Mouse (Mus musculus) cerebellum, adult 9-10 months (tissue): ENCODE data around the gene Gabbr2.

Source experiments
- DNase-seq: peaks from one replicate; pipeline ENCODE4 v3.0.0; 2022

The Gabbr2 gene

DNA sequence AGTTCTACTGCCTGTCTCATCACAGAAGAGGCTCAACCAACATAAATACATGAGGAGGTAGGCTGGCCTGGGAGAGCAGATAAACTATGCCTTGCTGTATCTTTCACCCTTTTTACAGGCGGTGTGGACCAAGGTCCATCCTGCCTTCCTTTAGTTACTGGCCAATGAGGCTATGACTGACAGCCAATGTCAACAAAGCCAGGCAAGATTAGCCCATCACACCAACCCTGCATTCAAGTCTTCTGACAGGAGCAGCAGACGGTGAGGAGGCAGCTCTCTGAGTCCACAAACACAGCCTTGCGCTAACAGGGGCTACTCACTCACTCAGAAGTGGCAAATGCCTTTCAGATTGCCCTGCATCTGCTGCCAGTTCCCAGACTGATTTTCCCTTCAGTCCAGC, 3.4 kb downstream of the Gabbr2 start:
- peak; percentile 43 for DNase-seq

DNA sequence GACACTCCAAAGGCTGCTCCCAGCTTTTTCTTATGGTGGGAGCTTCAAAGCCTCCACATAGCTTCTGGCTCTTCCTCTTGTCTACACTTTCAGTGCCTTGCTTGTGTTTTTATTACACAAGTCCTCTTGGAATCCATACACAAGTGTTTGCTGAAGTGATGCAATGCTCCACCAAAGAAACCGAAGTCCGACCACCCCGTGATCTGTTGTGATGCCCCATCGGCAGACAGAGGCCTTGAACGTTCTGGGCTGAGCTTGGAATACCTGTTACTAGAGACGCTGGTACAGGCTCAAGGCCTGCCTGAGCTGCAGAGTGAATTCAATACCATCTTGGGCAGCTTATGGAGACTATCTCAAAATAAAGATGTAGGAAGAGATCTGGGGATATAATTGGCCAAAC, 3.9 kb downstream of the Gabbr2 start:
- DNase-seq: no peak

DNA sequence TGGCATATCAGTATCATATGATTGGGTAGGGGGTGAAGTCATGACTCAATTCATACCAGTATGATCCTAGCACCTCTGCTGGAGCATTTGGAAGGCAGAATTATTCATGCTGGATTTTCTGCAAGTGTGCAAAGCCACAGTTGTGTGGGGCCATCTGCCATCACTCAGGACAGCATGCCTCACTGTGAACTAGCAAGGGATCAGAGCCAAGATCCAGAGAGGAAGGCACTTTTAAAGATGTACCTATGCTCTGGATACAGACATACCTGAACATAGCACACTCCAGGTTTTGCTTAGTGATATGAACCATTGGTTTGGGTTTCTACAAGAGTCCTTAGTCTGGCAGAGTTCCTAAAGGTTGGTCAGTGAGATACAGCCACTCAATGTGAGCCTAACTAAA, 5.6 kb downstream of the Gabbr2 start:
- peak; percentile 84 for DNase-seq

DNA sequence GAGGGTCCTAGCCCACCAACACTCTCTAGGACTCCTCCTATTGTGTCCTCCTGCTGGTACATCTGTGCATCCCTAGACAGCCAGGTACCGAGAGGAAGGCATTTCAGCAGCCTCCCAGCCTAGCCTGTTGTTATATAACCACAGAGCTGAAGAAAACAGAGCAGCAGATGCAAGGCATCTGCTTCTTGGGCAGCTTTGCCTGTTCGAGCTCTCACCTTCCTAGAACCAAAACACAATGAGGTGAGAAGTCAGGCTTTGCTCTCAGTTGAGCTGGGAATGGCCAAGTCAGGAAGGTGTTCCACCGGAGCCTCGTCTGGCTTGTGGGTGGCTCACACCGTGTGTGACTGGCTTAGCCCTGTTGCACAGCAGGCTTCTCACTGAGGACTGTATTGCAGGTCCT, 8.8 kb downstream of the Gabbr2 start:
- peak; percentile 59 for DNase-seq

DNA sequence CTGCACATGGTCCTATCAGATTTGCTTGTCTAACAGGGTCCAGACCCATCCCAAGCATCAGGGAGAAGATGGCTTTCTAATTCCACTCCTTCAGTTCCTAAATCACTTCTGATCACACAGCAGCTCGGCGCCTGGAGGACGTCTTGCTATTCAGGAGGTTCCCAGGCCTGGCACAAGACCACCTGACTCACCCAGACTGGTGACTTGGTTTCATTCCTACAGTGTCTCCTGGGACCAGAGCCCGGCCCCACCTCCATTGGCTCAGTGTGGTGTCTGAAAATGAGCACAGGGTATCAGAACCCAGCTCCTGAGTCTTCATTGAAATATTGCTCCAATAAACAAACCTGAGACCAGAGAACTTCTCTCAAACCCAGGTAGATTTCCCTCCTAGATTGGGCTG, 9.6 kb downstream of the Gabbr2 start:
- peak; percentile 59 for DNase-seq

DNA sequence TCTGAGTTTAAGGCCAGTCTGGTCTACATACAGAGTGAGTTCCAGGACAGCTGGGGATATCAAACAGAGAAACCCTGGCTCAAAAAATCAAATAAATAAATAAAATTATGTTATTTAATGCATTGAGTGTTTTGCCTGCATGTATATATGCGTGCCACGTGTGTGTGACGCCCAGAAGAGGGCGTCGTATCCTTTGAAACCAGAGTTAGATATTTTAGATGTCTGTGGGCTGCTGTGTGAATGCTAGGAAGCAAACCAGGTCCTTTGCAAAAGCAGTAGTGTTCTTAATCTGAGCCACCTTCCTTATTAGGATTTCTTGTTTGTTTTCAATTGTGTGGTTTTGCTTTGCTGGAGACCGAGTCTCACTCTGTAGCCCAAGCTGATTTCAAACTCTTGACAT, 13.3 kb downstream of the Gabbr2 start:
- DNase-seq: no peak

DNA sequence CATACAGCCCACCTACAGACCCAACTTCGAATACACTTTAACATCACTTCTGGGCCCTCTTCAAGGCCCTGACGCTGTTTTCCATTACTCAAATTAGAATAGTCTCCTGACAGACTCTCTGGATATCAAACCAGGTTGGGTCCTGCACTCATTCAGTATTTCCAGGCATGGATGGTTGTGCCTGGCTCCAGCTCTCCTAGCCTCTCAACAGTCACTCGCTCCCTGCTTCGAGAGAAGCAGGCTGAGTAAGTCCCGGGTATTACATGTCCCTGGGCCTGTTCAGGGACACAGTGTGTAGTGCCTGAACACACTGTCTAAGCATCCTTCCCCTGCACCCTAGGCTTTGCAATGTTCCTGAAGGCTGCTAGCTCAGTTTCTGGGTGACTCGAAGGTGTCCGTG, 14.5 kb downstream of the Gabbr2 start:
- DNase-seq: no peak

DNA sequence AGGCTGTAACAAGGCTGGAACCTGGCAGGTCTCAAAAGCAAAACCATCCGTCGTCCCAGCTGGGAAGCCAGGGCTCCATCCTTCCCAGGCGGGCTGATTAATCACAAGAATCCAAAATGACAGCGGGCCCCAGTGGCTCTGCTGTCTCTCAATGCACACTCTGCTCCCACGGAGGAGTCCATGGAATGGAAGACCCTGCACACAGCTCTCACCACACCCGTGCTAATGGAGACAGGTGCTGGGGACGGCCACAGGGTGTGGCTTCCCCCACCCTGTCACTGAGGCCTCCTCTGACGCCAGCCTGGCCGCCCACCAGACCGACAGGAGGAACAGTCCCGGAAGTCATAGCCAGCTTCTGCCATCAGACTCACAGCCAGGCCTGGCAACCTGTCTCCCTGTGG, 15.0 kb downstream of the Gabbr2 start:
- peak; percentile 87 for DNase-seq

DNA sequence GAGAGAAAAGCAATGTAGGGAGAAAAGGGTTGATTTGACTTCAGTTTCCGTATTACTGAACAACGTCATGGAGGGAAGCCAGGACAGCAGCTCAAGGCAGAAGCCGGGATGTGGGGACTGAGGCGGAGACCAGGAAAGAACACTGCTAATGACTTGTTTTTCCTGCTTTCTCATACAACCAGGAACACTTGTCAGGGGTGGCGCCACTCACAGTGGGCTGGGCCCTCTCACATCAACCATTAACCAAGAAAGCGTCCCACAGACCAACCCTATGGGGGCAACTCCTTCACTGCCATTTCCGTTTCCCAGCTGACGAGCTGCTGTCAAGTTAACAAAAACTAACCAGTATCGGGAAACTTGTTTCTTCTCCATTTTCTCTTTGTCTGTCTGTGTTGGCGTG, 18.4 kb downstream of the Gabbr2 start:
- DNase-seq: no peak

DNA sequence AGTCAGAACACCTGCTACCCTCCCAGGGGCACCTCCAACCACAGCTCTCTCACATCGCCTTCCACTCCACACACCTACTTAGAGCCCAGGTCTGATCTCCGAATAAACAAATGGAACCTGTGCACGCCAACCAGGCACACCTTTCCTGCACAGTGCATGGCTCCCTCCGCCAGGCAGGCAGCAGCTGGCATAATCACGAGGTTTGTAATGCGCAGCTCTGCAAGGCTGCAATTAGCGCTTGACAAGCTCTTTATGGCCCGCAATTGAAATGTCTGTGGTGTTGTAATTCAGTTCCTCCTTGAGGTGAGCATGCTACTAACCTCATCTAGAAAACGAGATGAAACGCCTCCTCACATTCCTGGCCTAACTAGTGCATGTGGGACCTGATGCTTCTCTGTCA, 23.7 kb downstream of the Gabbr2 start:
- no peak for DNase-seq

DNA sequence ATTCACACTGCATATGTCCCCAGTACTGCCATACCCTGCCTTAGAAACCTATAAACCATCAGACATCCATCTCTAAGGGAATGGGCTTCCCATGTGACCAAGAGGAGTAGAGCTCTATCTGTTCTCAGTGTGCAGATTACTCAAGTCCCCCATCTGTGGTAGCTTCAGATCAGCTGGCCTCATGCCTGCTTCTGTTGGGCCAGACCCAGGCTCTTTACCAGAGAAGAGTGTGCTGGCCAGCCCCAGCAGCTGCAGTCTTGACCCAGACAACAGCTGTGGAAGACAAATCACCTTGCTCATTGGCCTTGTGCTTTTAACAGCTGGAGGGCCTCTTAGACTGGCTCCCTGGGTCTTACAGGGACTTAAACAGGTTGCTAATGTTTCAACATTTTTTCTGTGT, 25.1 kb downstream of the Gabbr2 start:
- no peak for DNase-seq

DNA sequence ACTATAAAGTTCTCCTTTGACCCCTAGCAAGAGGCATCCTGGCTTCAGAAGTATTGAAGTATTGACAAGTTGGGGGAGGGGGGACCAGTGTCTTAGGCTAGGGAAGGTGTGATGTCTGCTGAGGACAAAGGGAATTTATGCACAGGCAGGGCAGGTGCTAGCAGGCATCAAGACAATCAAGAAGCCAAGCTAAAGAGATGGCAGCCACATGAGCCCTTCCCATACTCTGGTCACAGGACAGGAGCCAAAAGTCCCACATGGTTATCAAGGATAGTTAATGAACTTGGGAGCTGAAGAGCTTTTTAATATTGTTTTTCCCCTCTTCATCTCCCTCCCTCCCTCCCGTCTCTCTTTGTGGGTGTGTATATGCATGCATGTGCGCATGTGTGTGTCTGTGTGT, 30.3 kb downstream of the Gabbr2 start:
- no peak for DNase-seq

DNA sequence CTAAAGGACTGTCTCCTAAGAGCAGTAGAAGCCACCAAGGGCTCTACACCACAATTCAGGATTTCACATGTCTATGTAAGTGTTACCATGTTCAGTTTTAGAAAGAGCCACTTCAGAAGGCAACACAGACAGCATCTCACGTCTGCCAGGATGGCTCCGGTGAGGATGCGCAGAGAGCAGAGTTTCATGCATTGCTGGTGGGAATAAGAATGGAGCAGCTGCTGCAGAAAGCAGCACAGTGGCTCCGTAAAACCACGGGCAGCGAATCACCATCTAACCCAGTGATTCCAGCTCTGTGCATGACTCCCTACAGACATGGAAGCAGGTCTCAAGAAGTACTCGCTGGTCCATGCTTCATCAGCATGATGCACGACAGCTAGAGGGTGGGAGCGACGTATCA, 31.5 kb downstream of the Gabbr2 start:
- no peak for DNase-seq

DNA sequence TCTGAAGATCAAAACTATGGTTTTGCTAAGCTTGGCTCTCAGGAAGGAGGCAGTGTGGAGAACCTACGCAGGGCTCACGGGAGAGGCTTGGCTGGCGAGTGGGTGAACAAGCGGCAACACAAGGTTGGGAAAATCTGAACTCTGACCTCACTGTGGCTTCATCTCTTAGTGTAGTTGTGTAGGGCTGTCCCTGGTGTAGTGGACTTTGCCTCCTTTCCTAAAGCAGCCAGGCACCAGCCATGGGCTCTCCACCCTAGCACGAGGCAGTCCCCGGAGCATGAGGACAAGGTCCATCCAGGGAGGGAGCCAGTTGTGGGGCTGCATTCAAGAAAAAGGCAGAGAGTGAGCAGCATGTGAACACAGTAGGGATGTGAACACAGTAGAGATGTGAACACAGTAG, 31.9 kb downstream of the Gabbr2 start:
- no peak for DNase-seq

DNA sequence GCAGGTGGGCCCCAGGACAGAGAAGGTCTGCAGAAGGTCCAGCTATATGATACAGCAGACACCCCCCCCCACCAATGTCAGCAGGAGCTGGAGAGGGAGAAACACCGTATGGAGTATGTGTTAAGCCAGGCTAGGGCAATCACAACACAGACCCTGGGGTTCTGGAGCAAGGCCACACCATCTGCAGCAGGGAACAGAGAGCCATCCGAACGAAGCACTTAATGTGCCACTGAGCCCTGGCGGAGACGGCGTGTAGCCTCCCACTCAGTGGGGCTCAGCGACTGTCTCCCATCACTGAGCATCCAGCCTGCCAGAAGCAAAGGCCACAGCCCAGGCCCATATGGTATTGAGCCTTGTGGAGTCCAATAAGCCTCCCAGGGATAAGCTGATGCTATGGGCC, 33.7 kb downstream of the Gabbr2 start:
- peak; percentile 96 for DNase-seq

DNA sequence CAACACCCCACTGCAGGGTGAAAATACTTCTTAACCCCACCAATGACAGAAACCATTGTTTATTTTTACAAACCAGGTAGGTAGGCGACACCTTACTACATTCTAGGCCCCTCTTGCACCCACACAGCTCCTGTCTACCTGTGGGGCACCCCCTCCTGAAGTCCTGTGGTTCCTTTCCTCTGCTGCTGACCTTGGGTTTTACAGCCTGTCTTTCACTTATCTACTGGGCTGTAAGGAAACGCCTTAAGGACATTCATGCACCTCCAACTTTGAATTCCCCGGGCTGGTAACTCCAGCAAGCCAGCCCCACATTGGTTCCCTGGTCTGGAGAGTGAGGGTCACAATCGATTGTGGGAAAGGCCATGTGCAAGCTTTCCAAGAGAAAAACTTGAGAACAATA, 34.7 kb downstream of the Gabbr2 start:
- DNase-seq: no peak

DNA sequence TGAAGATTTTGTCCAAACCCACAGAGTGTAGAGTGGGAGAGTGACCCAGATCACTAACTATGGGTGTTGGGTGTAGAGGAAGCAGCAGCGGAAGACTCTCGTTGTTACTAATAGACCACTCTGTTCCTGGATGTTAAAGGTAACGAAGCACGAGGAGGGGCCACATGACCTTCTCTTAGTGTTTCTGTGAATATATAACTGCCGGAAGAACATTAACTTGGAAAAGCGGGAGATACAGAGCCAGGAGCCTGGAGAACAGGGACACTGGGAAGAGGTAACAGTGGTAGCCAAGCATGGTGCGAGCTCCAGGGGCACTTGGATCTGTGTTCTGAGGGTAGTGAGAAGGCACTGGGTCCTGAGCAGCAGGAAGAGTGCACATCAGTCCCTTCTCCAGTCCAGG, 38.7 kb downstream of the Gabbr2 start:
- DNase-seq: no peak

DNA sequence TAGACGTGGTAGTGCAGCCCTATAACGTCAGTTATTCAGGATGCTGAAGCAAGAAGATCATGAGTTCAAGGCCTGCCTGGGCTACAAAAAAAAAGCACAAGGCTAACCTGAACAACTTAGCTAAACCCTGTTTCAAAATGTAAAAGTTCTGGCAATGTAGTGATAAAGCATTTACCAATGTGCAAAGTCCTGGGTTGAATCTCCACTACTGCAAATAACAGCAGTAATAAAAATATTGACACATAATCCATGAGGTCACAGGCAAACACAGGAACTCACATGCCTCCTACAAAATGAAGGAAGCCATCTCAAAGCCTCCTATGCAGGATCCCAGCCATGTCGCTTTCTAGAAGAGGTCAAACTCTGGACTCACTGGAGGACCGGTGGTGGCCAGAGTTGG, 39.1 kb downstream of the Gabbr2 start:
- no peak for DNase-seq

DNA sequence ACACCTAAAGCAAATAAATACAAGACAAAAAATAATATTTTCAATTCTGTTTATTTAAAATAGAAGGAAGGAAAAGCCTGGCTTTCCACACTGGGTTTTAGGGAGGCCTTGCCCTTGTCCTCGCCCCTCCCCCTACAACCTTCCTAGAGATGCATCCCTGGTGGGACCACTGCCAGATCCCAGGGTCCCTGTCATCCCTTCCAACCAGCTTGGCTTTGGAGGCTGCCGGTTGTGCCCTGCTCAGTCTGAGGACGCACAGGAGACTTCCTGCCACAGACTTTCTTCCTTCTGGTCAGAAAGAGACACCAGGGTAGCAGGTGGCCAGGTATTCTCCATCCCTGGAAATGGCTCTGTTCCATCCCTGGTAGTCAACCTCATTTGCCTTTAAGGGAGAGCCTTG, 57.4 kb downstream of the Gabbr2 start:
- peak; percentile 71 for DNase-seq

DNA sequence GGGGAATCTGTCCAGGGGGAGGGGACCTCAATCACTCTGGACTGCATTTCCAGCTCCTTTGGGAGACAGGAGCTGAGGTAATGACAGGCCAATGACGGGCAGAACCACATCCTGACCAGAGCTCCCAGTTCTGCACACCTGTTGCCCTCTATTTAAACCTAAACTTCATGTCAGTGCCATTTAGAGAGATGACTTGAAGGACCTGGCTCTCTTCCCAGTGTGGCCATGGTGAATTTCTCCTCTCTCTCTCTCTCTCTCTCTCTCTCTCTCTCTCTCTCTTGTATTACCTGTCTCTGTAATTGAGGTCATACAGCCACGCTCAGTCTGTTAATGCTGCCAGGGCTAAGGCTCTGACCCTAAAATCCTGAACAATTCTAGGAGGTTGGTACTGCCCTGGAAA, 58.1 kb downstream of the Gabbr2 start:
- no peak for DNase-seq

DNA sequence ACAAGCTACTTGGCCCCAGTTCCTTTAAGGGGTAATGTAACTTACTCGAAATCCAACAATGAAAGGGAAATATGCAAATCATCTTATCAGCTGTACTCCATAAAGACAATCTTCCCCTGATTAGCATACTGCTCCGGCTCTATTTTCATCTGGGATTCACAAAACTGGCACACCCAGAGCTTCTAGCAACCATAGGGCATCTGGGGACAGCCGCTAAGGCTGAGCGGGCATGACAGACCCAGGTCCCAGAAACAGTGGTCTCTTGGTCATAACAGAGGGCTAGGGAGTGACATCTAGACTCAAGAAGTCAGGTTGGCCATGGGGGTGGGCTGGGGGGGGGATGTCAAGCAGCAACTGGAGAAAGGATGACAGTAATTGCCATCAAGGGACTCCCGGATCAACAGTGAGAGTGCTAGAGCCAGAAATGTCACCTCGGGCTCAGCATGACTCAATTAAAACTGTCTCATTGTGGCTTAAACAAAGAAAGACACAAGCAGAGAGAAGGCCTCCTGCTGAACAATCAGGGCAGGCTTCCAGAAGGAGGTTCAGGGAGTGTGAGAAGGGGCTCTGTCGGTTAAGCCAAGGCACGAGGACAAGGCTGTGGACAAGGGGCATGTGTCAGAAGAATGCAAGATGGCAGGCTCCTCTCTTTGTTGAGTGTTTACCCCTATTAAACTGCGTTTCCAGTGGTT, 59.8 kb downstream of the Gabbr2 start:
- no peak for DNase-seq

DNA sequence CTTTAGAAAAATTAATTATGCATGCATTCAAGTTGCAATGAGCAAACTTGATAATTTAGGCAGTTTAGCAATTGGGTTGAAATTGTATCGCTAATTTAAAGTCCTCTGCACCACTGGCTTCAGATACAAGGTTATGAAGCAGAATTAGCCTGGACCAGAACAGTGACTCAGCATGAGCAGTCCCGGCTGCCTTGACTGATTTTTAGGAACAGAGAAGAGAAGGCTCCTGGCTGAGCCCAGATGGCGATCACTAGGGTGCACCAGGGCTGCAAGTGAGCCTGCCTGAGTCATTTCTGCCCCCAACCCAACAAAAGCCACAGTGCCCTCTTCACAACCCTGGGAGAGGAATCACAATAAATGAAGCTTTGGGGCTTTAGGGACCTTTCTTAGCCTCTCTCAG, 63.6 kb downstream of the Gabbr2 start:
- DNase-seq: no peak

DNA sequence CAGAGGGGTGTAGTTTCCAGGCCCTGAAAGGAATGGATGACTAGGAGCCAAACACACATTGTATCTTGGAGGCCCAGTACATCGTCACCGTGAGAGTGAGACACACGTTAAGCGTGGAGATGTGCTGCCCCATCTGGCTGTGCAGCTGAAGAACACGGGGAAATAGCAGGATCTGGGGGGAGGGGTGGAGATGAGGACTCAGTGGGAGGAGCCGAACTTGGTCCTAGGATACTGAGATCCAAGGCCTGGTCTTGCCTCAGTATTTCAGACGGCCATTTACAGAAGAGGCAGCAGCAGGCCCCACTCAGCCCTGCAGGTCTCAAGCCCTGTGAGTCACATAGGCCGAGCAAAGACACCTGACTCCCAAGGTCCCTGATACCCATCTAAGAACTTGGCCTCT, 72.5 kb downstream of the Gabbr2 start:
- DNase-seq: no peak

DNA sequence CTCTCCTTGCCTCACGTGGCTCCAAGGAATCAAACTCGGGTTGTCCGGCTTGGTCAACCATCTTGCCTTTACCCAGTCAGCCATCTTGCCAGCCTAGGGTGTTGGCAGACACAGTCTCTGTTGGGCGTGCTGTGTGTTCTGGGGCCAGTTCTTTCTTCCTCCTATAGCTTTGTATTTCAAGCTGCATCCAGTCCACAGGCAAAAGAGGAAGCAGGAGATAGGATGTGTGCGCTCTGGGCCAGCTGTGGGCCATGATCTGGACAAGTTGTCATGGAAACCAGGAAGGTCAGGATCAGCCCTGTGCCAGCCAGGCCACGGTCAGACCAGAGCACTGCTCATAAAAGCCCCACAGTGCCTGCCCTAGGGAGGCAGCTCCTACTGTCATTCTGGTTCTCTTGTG, 74.9 kb downstream of the Gabbr2 start:
- no peak for DNase-seq

DNA sequence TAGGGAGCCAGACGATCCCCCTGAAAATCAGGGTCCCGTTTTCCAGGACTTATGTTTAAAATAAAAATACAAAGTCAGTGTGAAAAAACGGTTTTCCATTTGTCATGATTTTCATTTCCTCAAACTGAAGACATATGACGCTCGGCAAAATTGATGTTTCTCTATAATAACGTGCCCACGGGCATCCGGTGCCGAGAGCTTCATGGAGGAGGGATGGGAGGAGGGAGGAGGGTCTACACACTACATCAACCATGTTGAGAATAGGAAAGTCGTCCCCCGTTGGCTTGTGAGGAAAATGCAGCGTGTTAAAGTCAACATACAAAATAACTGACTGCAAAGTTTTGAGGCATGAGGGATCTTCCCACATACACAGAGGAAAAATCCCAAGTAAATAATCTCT, 75.7 kb downstream of the Gabbr2 start:
- DNase-seq: no peak

DNA sequence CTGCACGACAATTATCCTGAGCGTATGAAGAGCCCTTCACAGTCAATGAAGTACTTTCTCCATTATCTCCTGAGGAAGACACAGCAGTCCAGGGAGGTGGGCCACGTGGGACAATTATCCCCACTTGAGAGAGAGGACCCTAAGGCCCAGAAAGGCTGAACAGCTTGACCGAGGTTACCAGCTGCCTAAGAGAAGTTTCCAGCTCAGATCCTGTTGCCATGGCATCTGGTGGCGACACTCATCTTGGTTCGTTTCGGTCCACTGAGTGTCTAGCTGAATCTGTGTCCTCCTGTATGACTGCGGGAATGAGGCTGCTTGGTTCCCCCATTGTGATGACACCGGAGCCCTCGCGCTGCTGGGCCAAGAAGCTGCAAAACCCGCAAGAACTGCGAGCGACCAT, 76.2 kb downstream of the Gabbr2 start:
- no peak for DNase-seq
